Mouse (Mus musculus) heart, embryonic 15.5 days (tissue): Measurements from ENCODE around the gene Axl. TPM values are rescaled to one million over a fixed set of nuclear protein-coding genes. Genes with fewer than 3 reads are reported as not detected.

Source experiments
- ATAC-seq: fragments of 200-750 bp; cut with Nextera tagmentation; replicated peaks from 2 replicates; pipeline ENCODE4 v1.8.0; 2017; ENCODE audit warnings: low read depth, moderate TSS enrichment; ENCODE audit not compliant: insufficient number of reproducible peaks, insufficient read depth, low FRiP score
- H3K27ac ChIP-seq: fragments of 300-500 bp; sonication (generic); 2 replicates; pipeline ENCODE4 v1.5.1; 2015; ENCODE audit warnings: mild to moderate bottlenecking, inconsistent platforms
- H3K27me3 ChIP-seq: fragments of 300-500 bp; sonication (generic); 2 replicates; pipeline ENCODE4 v1.6.1; 2015; ENCODE audit warnings: inconsistent platforms
- H3K36me3 ChIP-seq: fragments of 300-500 bp; sonication (generic); 2 replicates; pipeline ENCODE4 v1.6.1; 2015; ENCODE audit warnings: mild to moderate bottlenecking, inconsistent platforms
- H3K4me1 ChIP-seq: fragments of 300-500 bp; sonication (generic); replicated peaks from 2 replicates; pipeline ENCODE4 v1.6.1; 2015; ENCODE audit warnings: inconsistent platforms
- H3K4me2 ChIP-seq: fragments of 300-500 bp; sonication (generic); 2 replicates; pipeline ENCODE4 v1.6.1; 2015; ENCODE audit warnings: inconsistent platforms, mild to moderate bottlenecking, moderate library complexity
- H3K4me3 ChIP-seq: fragments of 300-500 bp; sonication (generic); 2 replicates; pipeline ENCODE4 v1.5.1; 2015; ENCODE audit warnings: mild to moderate bottlenecking, inconsistent platforms
- H3K9ac ChIP-seq: fragments of 300-500 bp; sonication (generic); 2 replicates; pipeline ENCODE4 v1.6.1; 2015; ENCODE audit warnings: mild to moderate bottlenecking, inconsistent platforms
- H3K9me3 ChIP-seq: fragments of 300-500 bp; sonication (generic); replicated peaks from 2 replicates; pipeline ENCODE4 v1.6.1; 2016; ENCODE audit warnings: inconsistent platforms
- WGBS: fragments of 180-500 bp; shearing (Covaris S2); methylation state at CpG from one replicate; pipeline ENCODE4 v1.1.7; 2015; ENCODE audit warnings: mixed read lengths; 5-methylcytosine and 5-hydroxymethylcytosine counted together
- polyA plus RNA-seq: library from polyadenylated mRNA; unstranded; fragments of >200 nt; fragmentation: Nextera tagmentation; extraction: Ambion mirVana; gene quantifications from 2 replicates; pipeline ENCODE4 v1.2.1, GENCODE M21; 2015

Gene Axl
- polyA plus RNA-seq, 1 experiment from 2014 or later: 49.1 TPM

- Histone ChIP-seq H3K4me1 (peaks cover 28% of the 10 kb centered on the region), H3K27me3 (no peaks in the 10 kb centered on the region), H3K27ac (0 out of 2 replicates have a peak overlapping the region, but pooled peaks have one; percentile 55), H3K36me3 (no peaks in the 10 kb centered on the region), H3K4me2 (no peak overlapping the region), H3K9ac (no peak overlapping the region), H3K9me3 (no peaks in the 10 kb centered on the region), H3K4me3 (no peak overlapping the region)
- ATAC-seq: no peak
- WGBS: 54% methylated on average over 4 of the region's 4 CpGs
These were observed 7.8 kb downstream of the Axl start for GRCm38 (mm10) chr7:25780753-25781152.

- Histone ChIP-seq H3K4me2 (no peak overlapping the region), H3K4me3 (no peak overlapping the region), H3K9me3 (no peaks in the 10 kb centered on the region), H3K9ac (no peak overlapping the region), H3K4me1 (peaks cover 26% of the 10 kb centered on the region), H3K27ac (no peak overlapping the region), H3K27me3 (no peaks in the 10 kb centered on the region), H3K36me3 (no peaks in the 10 kb centered on the region)
- ATAC-seq: no peak
- 76% methylated on average over 5 of the region's 5 CpGs for WGBS
These were observed 8.5 kb downstream of the Axl start for GRCm38 (mm10) chr7:25780021-25780420.

GRCm38 (mm10) chr7:25768229-25768628, 20.3 kb downstream of the Axl start:
- peaks cover 21% of the 10 kb centered on the region for H3K36me3 ChIP-seq
- 82% methylated on average over 5 of the region's 5 CpGs for WGBS
- H3K27me3 ChIP-seq: no peaks in the 10 kb centered on the region
- H3K4me3 ChIP-seq: no peak overlapping the region
- no peaks in the 10 kb centered on the region for H3K9me3 ChIP-seq
- H3K27ac ChIP-seq: no peak overlapping the region
- H3K4me2 ChIP-seq: no peak overlapping the region
- H3K9ac ChIP-seq: no peak overlapping the region
- ATAC-seq: no peak
- no peaks in the 10 kb centered on the region; the same call in 1 of the 2 replicates for H3K4me1 ChIP-seq

GRCm38 (mm10) chr7:25766108-25766507, 22.4 kb downstream of the Axl start:
- WGBS: 80% methylated on average over 6 of the region's 6 CpGs
- Histone ChIP-seq H3K9ac (no peak overlapping the region), H3K4me3 (no peak overlapping the region), H3K4me2 (no peak overlapping the region), H3K27ac (no peak overlapping the region), H3K36me3 (peaks cover 28% of the 10 kb centered on the region), H3K9me3 (no peaks in the 10 kb centered on the region), H3K27me3 (no peaks in the 10 kb centered on the region), H3K4me1 (peaks cover 3% of the 10 kb centered on the region; the same call in 1 of the 2 replicates)
- no peak for ATAC-seq

- H3K27ac ChIP-seq: peak overlapping the region; percentile 47
- 39% methylated on average over 5 of the region's 5 CpGs for WGBS
- no peak overlapping the region for H3K4me3 ChIP-seq
- no peak overlapping the region for H3K9ac ChIP-seq
- H3K4me2 ChIP-seq: no peak overlapping the region
- 0 out of 2 replicates have a peak, but pooled peaks have one; percentile 28 for ATAC-seq
- no peaks in the 10 kb centered on the region for H3K27me3 ChIP-seq
- peaks cover 3% of the 10 kb centered on the region; the same call in 1 of the 2 replicates for H3K4me1 ChIP-seq
- H3K9me3 ChIP-seq: no peaks in the 10 kb centered on the region
- H3K36me3 ChIP-seq: peaks cover 24% of the 10 kb centered on the region
These were observed 24.3 kb downstream of the Axl start for GRCm38 (mm10) chr7:25764221-25764620.

- no peak for ATAC-seq
- Histone ChIP-seq H3K27ac (peak overlapping the region; percentile 47), H3K9ac (no peak overlapping the region), H3K27me3 (no peaks in the 10 kb centered on the region), H3K9me3 (no peaks in the 10 kb centered on the region), H3K4me3 (no peak overlapping the region), H3K4me2 (no peak overlapping the region), H3K4me1 (peaks cover 3% of the 10 kb centered on the region; the same call in 1 of the 2 replicates), H3K36me3 (peaks cover 24% of the 10 kb centered on the region)
- WGBS: 54% methylated on average over 11 of the region's 11 CpGs
These were observed 24.8 kb downstream of the Axl start for GRCm38 (mm10) chr7:25763678-25764077.

GRCm38 (mm10) chr7:25761354-25761753, 27.2 kb downstream of the Axl start:
- Histone ChIP-seq H3K27me3 (no peaks in the 10 kb centered on the region), H3K9ac (no peak overlapping the region), H3K9me3 (no peaks in the 10 kb centered on the region), H3K4me1 (peaks cover 3% of the 10 kb centered on the region; the same call in 1 of the 2 replicates), H3K4me2 (no peak overlapping the region), H3K27ac (no peak overlapping the region), H3K4me3 (no peak overlapping the region), H3K36me3 (peaks cover 10% of the 10 kb centered on the region)
- no peak for ATAC-seq
- 55% methylated on average over 10 of the region's 10 CpGs for WGBS

- H3K27ac ChIP-seq: peak overlapping the region; percentile 99
- H3K4me3 ChIP-seq: peak overlapping the region; percentile 96
- H3K4me2 ChIP-seq: peak overlapping the region; percentile 93
- H3K9ac ChIP-seq: peak overlapping the region; percentile 55
- no peaks in the 10 kb centered on the region; the same call in 1 of the 2 replicates for H3K36me3 ChIP-seq
- ATAC-seq: peak; percentile 11
- H3K27me3 ChIP-seq: no peaks in the 10 kb centered on the region
- under 1% methylated on average over 18 of the region's 18 CpGs for WGBS
- H3K4me1 ChIP-seq: peaks cover 26% of the 10 kb centered on the region
- no peaks in the 10 kb centered on the region for H3K9me3 ChIP-seq
These were observed 32.5 kb downstream of the Axl start for GRCm38 (mm10) chr7:25756011-25756410.

GRCm38 (mm10) chr7:25755468-25755833, 33.1 kb downstream of the Axl start:
- under 1% methylated on average over 15 of the region's 15 CpGs for WGBS
- Histone ChIP-seq H3K4me1 (peaks cover 26% of the 10 kb centered on the region), H3K36me3 (peaks cover 4% of the 10 kb centered on the region), H3K4me3 (peak overlapping the region; percentile 96), H3K27ac (peak overlapping the region; percentile 99), H3K27me3 (no peaks in the 10 kb centered on the region), H3K4me2 (peak overlapping the region; percentile 93), H3K9me3 (no peaks in the 10 kb centered on the region), H3K9ac (peak overlapping the region; percentile 55)
- ATAC-seq: peak; percentile 33; the same call in 1 of the 2 replicates

GRCm38 (mm10) chr7:25754738-25755467, 33.6 kb downstream of the Axl start, which contains the start of gene Hnrnpul1:
Hnrnpul1 (minus strand) TSS chr7:25754757.
- peak; percentile 92 for ATAC-seq
- WGBS: 0% methylated on average over 55 of the region's 55 CpGs
- Histone ChIP-seq H3K4me3 (peak within 1 kb of the TSS; percentile 96), H3K27ac (peak within 1 kb of the TSS; percentile 99), H3K9ac (peak within 1 kb of the TSS; percentile 98), H3K4me1 (peaks cover 26% of the 10 kb centered on the region), H3K4me2 (peak within 1 kb of the TSS; percentile 93), H3K27me3 (no peaks in the 10 kb centered on the region), H3K36me3 (peaks cover 8% of the 10 kb centered on the region), H3K9me3 (no peaks in the 10 kb centered on the region)

- peak; percentile 83; the same call in 1 of the 2 replicates for ATAC-seq
- WGBS: under 1% methylated on average over 30 of the region's 30 CpGs
- peaks cover 13% of the 10 kb centered on the region for H3K36me3 ChIP-seq
These were observed 34.1 kb downstream of the Axl start for GRCm38 (mm10) chr7:25754439-25754737.

More at GRCm38 (mm10) chr7:25754439-25754737, 34.1 kb downstream of the Axl start:
- peak overlapping the region; percentile 99 for H3K27ac ChIP-seq
- no peaks in the 10 kb centered on the region for H3K27me3 ChIP-seq
- H3K4me1 ChIP-seq: peaks cover 26% of the 10 kb centered on the region
- H3K9ac ChIP-seq: peak overlapping the region; percentile 98
- peak overlapping the region; percentile 96 for H3K4me3 ChIP-seq
- H3K9me3 ChIP-seq: no peaks in the 10 kb centered on the region
- H3K4me2 ChIP-seq: peak overlapping the region; percentile 76
